8 mouse cellular contexts compared by ENCODE assay signal in genomic region chr9:44391466-44391865, GRCm38 (mm10). TPM values are rescaled to one million over a fixed set of nuclear protein-coding genes. Genes with fewer than 3 reads are reported as not detected.
DNase-seq lines count a peak whose midpoint lies in the region; ATAC-seq and TF ChIP-seq lines count a peak whose summit lies in the region.

No protein-coding gene starts in this region.

- H3K9ac ChIP-seq in forebrain, embryonic 11.5 days (ENCODE audit: low read length), result no peak overlapping the region
- H3K9ac ChIP-seq in forebrain, embryonic 12.5 days, result no peak overlapping the region
- H3K9ac ChIP-seq in embryonic facial prominence, embryonic 11.5 days (replicated peaks; ENCODE audit: low read length), result no peak overlapping the region
- no peak overlapping the region for H3K9ac ChIP-seq in hindbrain, embryonic 13.5 days

- H3K36me3 ChIP-seq in forebrain, embryonic 11.5 days (ENCODE audit: control insufficient read depth, insufficient read depth, low read length), result peaks cover 19% of the 10 kb centered on the region
- peaks cover 64% of the 10 kb centered on the region for H3K36me3 ChIP-seq in forebrain, embryonic 12.5 days (replicated peaks)
- H3K36me3 ChIP-seq in embryonic facial prominence, embryonic 11.5 days (replicated peaks; ENCODE audit: control insufficient read depth, insufficient read depth, low read depth, low read length), result peaks cover 19% of the 10 kb centered on the region
- H3K36me3 ChIP-seq in hindbrain, embryonic 13.5 days, result peaks cover 57% of the 10 kb centered on the region
- peaks cover 23% of the 10 kb centered on the region for H3K36me3 ChIP-seq in spleen, adult 2 months (ENCODE audit: control insufficient read depth, insufficient read depth, low read length)

- H3K4me2 ChIP-seq in forebrain, embryonic 11.5 days (ENCODE audit: low read depth, low read length, severe bottlenecking), result no peak overlapping the region
- H3K4me2 ChIP-seq in forebrain, embryonic 12.5 days, result no peak overlapping the region
- no peak overlapping the region for H3K4me2 ChIP-seq in embryonic facial prominence, embryonic 11.5 days (ENCODE audit: low read depth, low read length)
- H3K4me2 ChIP-seq in hindbrain, embryonic 13.5 days, result no peak overlapping the region

- no peaks in the 10 kb centered on the region for H3K27me3 ChIP-seq in forebrain, embryonic 11.5 days (ENCODE audit: control insufficient read depth, insufficient read depth, low read length)
- H3K27me3 ChIP-seq in forebrain, embryonic 12.5 days, result no peaks in the 10 kb centered on the region
- no peaks in the 10 kb centered on the region for H3K27me3 ChIP-seq in embryonic facial prominence, embryonic 11.5 days (ENCODE audit: control insufficient read depth, insufficient read depth, low read length)
- H3K27me3 ChIP-seq in hindbrain, embryonic 13.5 days, result no peaks in the 10 kb centered on the region
- H3K27me3 ChIP-seq in spleen, adult 2 months (ENCODE audit: control insufficient read depth, insufficient read depth, low read length), result no peaks in the 10 kb centered on the region

- H3K4me3 ChIP-seq in forebrain, embryonic 11.5 days (ENCODE audit: low read depth, low read length), result no peak overlapping the region
- no peak overlapping the region for H3K4me3 ChIP-seq in forebrain, embryonic 12.5 days (replicated peaks)
- no peak overlapping the region for H3K4me3 ChIP-seq in embryonic facial prominence, embryonic 11.5 days (ENCODE audit: low read depth, low read length)
- H3K4me3 ChIP-seq in hindbrain, embryonic 13.5 days, result no peak overlapping the region
- H3K4me3 ChIP-seq in spleen, adult 2 months (ENCODE audit: extremely low read depth, insufficient read depth, insufficient read length), result no peak overlapping the region

- DNase-seq in forebrain, embryonic 11.5 days (ENCODE audit: low spot score), result peak; percentile 79
- DNase-seq in adrenal gland, adult 2 months, result peak; percentile 70
- peak; percentile 76 for DNase-seq in embryonic facial prominence, embryonic 11.5 days (ENCODE audit: low spot score)
- DNase-seq in left cerebral cortex, postnatal 25 days (ENCODE audit: low spot score in 2 of 2), result peak; percentile 52 to 68
- peak; percentile 66 for DNase-seq in mesoderm, embryonic 11.5 days (ENCODE audit: low read depth, low spot score)
- DNase-seq in spleen, adult 2 months (ENCODE audit: low read depth in 1 of 2, low spot score in 2 of 2), result peak in 1 of 2 experiments; percentile 76

- no peak for TF ChIP-seq POLR2A in spleen, adult 2 months (IDR thresholded peaks at IDR 0.05; ENCODE audit: low read depth, low read length)

- H3K27ac ChIP-seq in forebrain, embryonic 11.5 days (ENCODE audit: low read depth, low read length), result no peak overlapping the region
- H3K27ac ChIP-seq in forebrain, embryonic 12.5 days, result no peak overlapping the region
- no peak overlapping the region for H3K27ac ChIP-seq in embryonic facial prominence, embryonic 11.5 days (replicated peaks; ENCODE audit: low read depth, low read length)
- H3K27ac ChIP-seq in hindbrain, embryonic 13.5 days, result no peak overlapping the region
- H3K27ac ChIP-seq in spleen, adult 2 months (ENCODE audit: insufficient read depth, low read length), result no peak overlapping the region

- WGBS in forebrain, embryonic 11.5 days, result 43% methylated on average over 4 of the region's 4 CpGs
- WGBS in forebrain, embryonic 12.5 days, result 48% methylated on average over 4 of the region's 4 CpGs
- 49% methylated on average over 4 of the region's 4 CpGs for WGBS in embryonic facial prominence, embryonic 11.5 days
- WGBS in hindbrain, embryonic 13.5 days, result 43% methylated on average over 4 of the region's 4 CpGs
- 39% methylated on average over 4 of the region's 4 CpGs for WGBS in spleen, adult 2 months

- no peaks in the 10 kb centered on the region for H3K4me1 ChIP-seq in forebrain, embryonic 11.5 days (replicated peaks; ENCODE audit: control insufficient read depth, insufficient read depth, low read length)
- H3K4me1 ChIP-seq in forebrain, embryonic 12.5 days, result 0 out of 2 replicates have a peak, but pooled peaks cover 4% of the 10 kb centered on the region
- H3K4me1 ChIP-seq in embryonic facial prominence, embryonic 11.5 days (ENCODE audit: control insufficient read depth, insufficient read depth, low read length), result no peaks in the 10 kb centered on the region
- peaks cover 4% of the 10 kb centered on the region; the same call in 1 of the 2 replicates for H3K4me1 ChIP-seq in hindbrain, embryonic 13.5 days (replicated peaks)
- H3K4me1 ChIP-seq in spleen, adult 2 months (ENCODE audit: control insufficient read depth, insufficient read depth, insufficient read length), result no peaks in the 10 kb centered on the region

- peak; percentile 57; the same call in 1 of the 2 replicates for TF ChIP-seq CTCF in spleen, adult 2 months (IDR thresholded peaks at IDR 0.05; ENCODE audit: extremely low read depth, insufficient read depth, insufficient read length, insufficient replicate concordance)

- intact Hi-C loops in left cerebral cortex, postnatal 25 days (cut with DNase I), result loop anchor here (5.0 kb wide), 1 partner anchor 264 kb away; no protein-coding TSS in a partner anchor

- no peaks in the 10 kb centered on the region for H3K9me3 ChIP-seq in forebrain, embryonic 11.5 days (ENCODE audit: control insufficient read depth, low read length)
- no peaks in the 10 kb centered on the region for H3K9me3 ChIP-seq in forebrain, embryonic 12.5 days
- no peaks in the 10 kb centered on the region for H3K9me3 ChIP-seq in embryonic facial prominence, embryonic 11.5 days (replicated peaks; ENCODE audit: control insufficient read depth, low read length)
- no peaks in the 10 kb centered on the region for H3K9me3 ChIP-seq in hindbrain, embryonic 13.5 days

- ATAC-seq in forebrain, embryonic 11.5 days (replicated peaks; ENCODE audit: low FRiP score), result no peak
- no peak for ATAC-seq in forebrain, embryonic 12.5 days (ENCODE audit: low FRiP score)
- 0 out of 2 replicates have a peak, but pooled peaks have one; percentile 38 for ATAC-seq in embryonic facial prominence, embryonic 11.5 days (replicated peaks; ENCODE audit: insufficient number of reproducible peaks, low FRiP score, low TSS enrichment, low read depth)
- peak; percentile 47; the same call in 1 of the 2 replicates for ATAC-seq in hindbrain, embryonic 13.5 days (ENCODE audit: low FRiP score)

RNA-seq across cellular contexts. Expression of gene Slc37a4, which starts 5.2 kb away (rescaled TPM):
- 24.8 and 24.9 TPM in 2 replicates for polyA plus RNA-seq in forebrain, embryonic 11.5 days (2014; fragmentation: Nextera tagmentation; extraction: Ambion mirVana)
- polyA plus RNA-seq in forebrain, embryonic 12.5 days (2016; fragmentation: Nextera tagmentation; extraction: Ambion mirVana), result 23.4 and 23.6 TPM in 2 replicates
- total RNA-seq in adrenal gland, adult 2 months (2021), result 10 to 100 TPM; 14.4 to 15.6 TPM
- 27.9 and 33.5 TPM in 2 replicates for polyA plus RNA-seq in adrenal gland, adult 2 months (2012; rRNA removed)
- polyA plus RNA-seq in embryonic facial prominence, embryonic 11.5 days (2014; fragmentation: Nextera tagmentation; extraction: Ambion mirVana), result 10.8 and 15.5 TPM in 2 replicates
- 64.7 and 65.9 TPM in 2 replicates for polyA plus RNA-seq in hindbrain, embryonic 13.5 days (2015; fragmentation: Nextera tagmentation; extraction: Ambion mirVana)
- total RNA-seq in left cerebral cortex, postnatal 25 days (2021), result 10 to 100 TPM; 27.3 to 29.1 TPM
- 24.5 and 25.4 TPM in 2 replicates for polyA plus RNA-seq in spleen, adult 2 months (2012; rRNA removed)

RNA-seq across cellular contexts. Expression of gene Hyou1, which starts 12.2 kb away (rescaled TPM):
- polyA plus RNA-seq in forebrain, embryonic 11.5 days (2014; fragmentation: Nextera tagmentation; extraction: Ambion mirVana), result 32.5 and 35.2 TPM in 2 replicates
- 26.7 and 35.8 TPM in 2 replicates for polyA plus RNA-seq in forebrain, embryonic 12.5 days (2016; fragmentation: Nextera tagmentation; extraction: Ambion mirVana)
- 100 to 1,000 TPM; 177 to 230 TPM for total RNA-seq in adrenal gland, adult 2 months (2021)
- 64.3 and 127 TPM in 2 replicates for polyA plus RNA-seq in adrenal gland, adult 2 months (2012; rRNA removed)
- polyA plus RNA-seq in embryonic facial prominence, embryonic 11.5 days (2014; fragmentation: Nextera tagmentation; extraction: Ambion mirVana), result 29.2 and 31.3 TPM in 2 replicates
- polyA plus RNA-seq in hindbrain, embryonic 13.5 days (2015; fragmentation: Nextera tagmentation; extraction: Ambion mirVana), result 25.6 and 27.7 TPM in 2 replicates
- total RNA-seq in left cerebral cortex, postnatal 25 days (2021), result 100 to 1,000 TPM; 142 to 144 TPM
- polyA plus RNA-seq in spleen, adult 2 months (2012; rRNA removed), result 39.8 and 44.3 TPM in 2 replicates

RNA-seq across cellular contexts. Expression of gene Rps25, which starts 15.5 kb away (rescaled TPM):
- 1,614 and 1,699 TPM in 2 replicates for polyA plus RNA-seq in forebrain, embryonic 11.5 days (2014; fragmentation: Nextera tagmentation; extraction: Ambion mirVana)
- polyA plus RNA-seq in forebrain, embryonic 12.5 days (2016; fragmentation: Nextera tagmentation; extraction: Ambion mirVana), result 1,477 and 1,540 TPM in 2 replicates
- 1,000 to 10,000 TPM; 1,025 to 1,177 TPM for total RNA-seq in adrenal gland, adult 2 months (2021)
- polyA plus RNA-seq in adrenal gland, adult 2 months (2012; rRNA removed), result 21.7 and 23.2 TPM in 2 replicates
- 2,044 and 2,103 TPM in 2 replicates for polyA plus RNA-seq in embryonic facial prominence, embryonic 11.5 days (2014; fragmentation: Nextera tagmentation; extraction: Ambion mirVana)
- 1,260 and 1,282 TPM in 2 replicates for polyA plus RNA-seq in hindbrain, embryonic 13.5 days (2015; fragmentation: Nextera tagmentation; extraction: Ambion mirVana)
- total RNA-seq in left cerebral cortex, postnatal 25 days (2021), result 100 to 1,000 TPM; 615 to 632 TPM
- 137 and 144 TPM in 2 replicates for polyA plus RNA-seq in spleen, adult 2 months (2012; rRNA removed)

RNA-seq across cellular contexts. Expression of gene Trappc4, which starts 15.9 kb away (rescaled TPM):
- polyA plus RNA-seq in forebrain, embryonic 11.5 days (2014; fragmentation: Nextera tagmentation; extraction: Ambion mirVana), result 186 and 188 TPM in 2 replicates
- 242 and 243 TPM in 2 replicates for polyA plus RNA-seq in forebrain, embryonic 12.5 days (2016; fragmentation: Nextera tagmentation; extraction: Ambion mirVana)
- 10 to 100 TPM; 81.3 to 92.1 TPM for total RNA-seq in adrenal gland, adult 2 months (2021)
- polyA plus RNA-seq in adrenal gland, adult 2 months (2012; rRNA removed), result 44.2 and 51.2 TPM in 2 replicates
- polyA plus RNA-seq in embryonic facial prominence, embryonic 11.5 days (2014; fragmentation: Nextera tagmentation; extraction: Ambion mirVana), result 166 and 175 TPM in 2 replicates
- polyA plus RNA-seq in hindbrain, embryonic 13.5 days (2015; fragmentation: Nextera tagmentation; extraction: Ambion mirVana), result 342 and 355 TPM in 2 replicates
- 10 to 100 TPM; 67.6 to 68.8 TPM for total RNA-seq in left cerebral cortex, postnatal 25 days (2021)
- 22.9 and 29.7 TPM in 2 replicates for polyA plus RNA-seq in spleen, adult 2 months (2012; rRNA removed)

RNA-seq across cellular contexts. Expression of gene Ccdc84, which starts 26.9 kb away (rescaled TPM):
- polyA plus RNA-seq in forebrain, embryonic 11.5 days (2014; fragmentation: Nextera tagmentation; extraction: Ambion mirVana), result 25.5 and 26.8 TPM in 2 replicates
- 30.3 and 32.2 TPM in 2 replicates for polyA plus RNA-seq in forebrain, embryonic 12.5 days (2016; fragmentation: Nextera tagmentation; extraction: Ambion mirVana)
- total RNA-seq in adrenal gland, adult 2 months (2021), result 10 to 100 TPM; 14.5 to 21.1 TPM
- 12.3 and 23.7 TPM in 2 replicates for polyA plus RNA-seq in adrenal gland, adult 2 months (2012; rRNA removed)
- 20.3 and 27.6 TPM in 2 replicates for polyA plus RNA-seq in embryonic facial prominence, embryonic 11.5 days (2014; fragmentation: Nextera tagmentation; extraction: Ambion mirVana)
- polyA plus RNA-seq in hindbrain, embryonic 13.5 days (2015; fragmentation: Nextera tagmentation; extraction: Ambion mirVana), result 28.2 and 32.9 TPM in 2 replicates
- 10 to 100 TPM; 14.6 to 15.8 TPM for total RNA-seq in left cerebral cortex, postnatal 25 days (2021)
- polyA plus RNA-seq in spleen, adult 2 months (2012; rRNA removed), result 18.1 and 26.0 TPM in 2 replicates

Comparison
In these comparisons a context has a peak if more than half of its experiments do, and no peak if none do; other contexts are left out.
1. ATAC-seq: peak in embryonic facial prominence, embryonic 11.5 days (single experiment) and hindbrain, embryonic 13.5 days (single experiment); none in forebrain, embryonic 11.5 days (single experiment) and forebrain, embryonic 12.5 days (single experiment).